Mouse (Mus musculus) CH12.LX (cell line): ENCODE data around the gene Fars2.

Source experiments
- CTCF ChIP-seq, 2 experiments: IDR thresholded peaks in 1 of 2; conservative IDR thresholded peaks in 1 of 2; 2 replicates each; pipeline ENCODE4 v1.5.1; 2011 to 2012; ENCODE audit warnings: low read depth in 2 of 2, low read length in 2 of 2, improper control_type of control experiment in 1 of 2, inconsistent platforms in 1 of 2, mild to moderate bottlenecking in 1 of 2, moderate library complexity in 1 of 2
- EP300 ChIP-seq: IDR thresholded peaks from 2 replicates; pipeline ENCODE4 v1.6.1; 2011; ENCODE audit warnings: low read length, improper control_type of control experiment
- HCFC1 ChIP-seq: IDR thresholded peaks from 2 replicates; pipeline ENCODE4 v1.6.1; 2012; ENCODE audit warnings: low read depth, mild to moderate bottlenecking, inconsistent platforms, low read length, improper control_type of control experiment
- MAX ChIP-seq: IDR thresholded peaks from 2 replicates; pipeline ENCODE4 v1.6.1; 2011; ENCODE audit warnings: low read length, improper control_type of control experiment
- NRF1 ChIP-seq: IDR thresholded peaks from 2 replicates; pipeline ENCODE4 v1.6.1; 2014; ENCODE audit warnings: low read depth, mild to moderate bottlenecking, inconsistent platforms, low read length, improper control_type of control experiment, moderate library complexity
- POLR2A ChIP-seq: IDR thresholded peaks from 2 replicates; pipeline ENCODE4 v1.6.1; 2011; ENCODE audit warnings: low read depth, mild to moderate bottlenecking, improper control_type of control experiment, low read length
- TCF12 ChIP-seq: IDR thresholded peaks from 2 replicates; pipeline ENCODE4 v1.6.1; 2014; ENCODE audit warnings: low read depth, mild to moderate bottlenecking, inconsistent platforms, low read length, improper control_type of control experiment
- ZC3H11A ChIP-seq: IDR thresholded peaks from 2 replicates; pipeline ENCODE4 v1.6.1; 2012; ENCODE audit warnings: low read depth, mild to moderate bottlenecking, inconsistent platforms, low read length, improper control_type of control experiment
- ZNF384 ChIP-seq: IDR thresholded peaks from 2 replicates; pipeline ENCODE4 v1.6.1; 2012; ENCODE audit warnings: low read depth, low read length, improper control_type of control experiment, inconsistent platforms

- TF ChIP-seq EP300 (no peak), CTCF (conservative IDR thresholded peaks at IDR 0.05 in 1 of 2, IDR thresholded peaks at IDR 0.05 in 1 of 2; ENCODE audit: low read depth in 2 of 2, low read length in 2 of 2) (no peak), ZC3H11A (no peak), MAX (no peak), ZNF384 (no peak), NRF1 (no peak), TCF12 (no peak), POLR2A (no peak), HCFC1 (no peak)
These were observed 609.3 kb downstream of the Fars2 start for GRCm38 (mm10) chr13:36726551-36726950.
